Mouse (Mus musculus): ENCODE measurements around the gene Pcbd2. TPM values are rescaled to one million over a fixed set of nuclear protein-coding genes. Genes with fewer than 3 reads are reported as not detected.

Gene Pcbd2
- 24.6 and 32.0 TPM in 2 replicates for total RNA-seq (2012; rRNA removed)
- polyA plus RNA-seq (2012; ENCODE audit: insufficient read depth in 1 of 2, insufficient read length in 2 of 2, low read depth in 1 of 2, low replicate concordance in 2 of 2, missing spikeins in 1 of 2) = 10 to 100 TPM in 1 of 2 experiments, not detected in 1; 69.4 TPM

DNA sequence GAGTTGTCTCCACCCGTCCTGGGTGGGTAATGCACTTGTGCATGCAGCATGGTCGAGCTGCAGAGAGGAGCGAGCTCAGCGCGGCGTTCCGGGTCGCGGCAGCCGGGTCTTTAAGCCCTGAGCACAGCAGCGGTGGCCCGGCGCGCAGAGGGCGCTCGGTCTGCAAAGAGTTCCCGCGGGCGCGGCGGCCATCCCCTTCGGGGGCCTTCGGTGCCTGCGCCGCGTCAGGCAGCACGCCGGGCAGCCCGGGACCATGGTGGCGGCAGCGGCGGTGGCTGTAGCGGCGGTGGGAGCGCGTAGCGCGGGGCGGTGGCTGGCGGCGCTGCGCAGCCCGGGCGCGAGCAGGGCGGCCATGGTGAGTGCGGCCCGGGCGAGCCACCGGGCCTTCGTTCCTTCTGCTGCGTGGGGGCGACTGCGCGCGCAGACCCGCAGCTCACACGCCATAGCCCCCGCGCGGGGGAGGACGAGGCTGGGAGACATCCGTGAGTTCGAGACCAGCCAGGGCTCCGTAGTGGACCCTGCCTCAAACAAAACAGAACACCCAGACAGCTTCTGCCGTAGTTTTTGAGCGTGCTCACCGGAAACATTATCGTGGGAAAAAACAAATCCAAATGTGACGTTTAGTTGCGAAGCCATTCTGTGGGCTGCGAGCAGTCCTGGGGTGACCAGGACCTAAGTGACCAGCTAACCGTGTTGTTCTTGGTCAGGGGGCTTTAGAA lies at the start of gene Pcbd2:
TSS of gene Pcbd2 (plus strand) at position 249 of the 719 bp plus-strand sequence.
- Histone ChIP-seq H3K36me3 (ENCODE audit: control insufficient read depth in 1 of 2, insufficient read depth in 2 of 2, low read length in 2 of 2) (peaks cover 0 to 2% of the 10 kb centered on the region in 2 experiments; a peak in 2 of 4 replicates), H3K4me3 (ENCODE audit: control insufficient read depth in 1 of 2, insufficient read depth in 1 of 2, low read depth in 2 of 2, low read length in 2 of 2) (peak within 1 kb of the TSS; percentile 74 to 88), H3K9me3 (replicated peaks; ENCODE audit: insufficient read depth, low read length) (no peaks in the 10 kb centered on the region), H3K9ac (ENCODE audit: control insufficient read depth, low read depth, low read length, poor library complexity, severe bottlenecking) (peak within 1 kb of the TSS; percentile 93), H3K79me2 (ENCODE audit: control insufficient read depth, insufficient read depth, low read length, poor library complexity) (peaks cover 9% of the 10 kb centered on the region; the same call in 1 of the 2 replicates), H3K27ac (ENCODE audit: control insufficient read depth, low read depth, low read length) (peak within 1 kb of the TSS; percentile 91), H3K27me3 (ENCODE audit: control insufficient read depth in 1 of 2, insufficient read depth in 2 of 2, low read length in 2 of 2) (no peaks in the 10 kb centered on the region), H3K4me1 (ENCODE audit: control insufficient read depth in 1 of 2, insufficient read depth in 2 of 2, low read length in 2 of 2) (no peaks in the 10 kb centered on the region; a peak in 2 of 4 replicates)
- peak; percentile 85 for DNase-seq (ENCODE audit: low read depth, low spot score)
- TF ChIP-seq TCF12 (IDR thresholded peaks at IDR 0.05; ENCODE audit: low read depth, low read length) = peak; percentile 45; the same call in 1 of the 2 replicates
- no peak for TF ChIP-seq RCOR1 (IDR thresholded peaks at IDR 0.05; ENCODE audit: low read depth, low read length)
- TF ChIP-seq HCFC1 (IDR thresholded peaks at IDR 0.05; ENCODE audit: low read depth, low read length) = peak; percentile 75
- peak; percentile 73 for TF ChIP-seq NELFE (IDR thresholded peaks at IDR 0.05; ENCODE audit: low read depth, low read length)
- TF ChIP-seq ZNF384 (IDR thresholded peaks at IDR 0.05; ENCODE audit: low read depth, low read length) = no peak
- peak; percentile 79 for TF ChIP-seq ZMIZ1 (IDR thresholded peaks at IDR 0.05; ENCODE audit: low read depth, low read length)
- TF ChIP-seq ETS1 (IDR thresholded peaks at IDR 0.05; ENCODE audit: low read depth, low read length) = 0 out of 2 replicates have a peak, but pooled peaks have one; percentile 26
- TF ChIP-seq ELF1 (IDR thresholded peaks at IDR 0.05; ENCODE audit: low read depth, low read length) = no peak
- no peak; the same call in 1 of the 2 replicates for TF ChIP-seq SIN3A (IDR thresholded peaks at IDR 0.05; ENCODE audit: low read length)
- TF ChIP-seq BHLHE40 (IDR thresholded peaks at IDR 0.05; ENCODE audit: borderline replicate concordance, low read depth, low read length) = no peak
- no peak for TF ChIP-seq GATA1 (IDR thresholded peaks at IDR 0.05; ENCODE audit: low read depth, low read length)
- peak; percentile 20 for TF ChIP-seq MAX (IDR thresholded peaks at IDR 0.05; ENCODE audit: low read length)
- TF ChIP-seq ZKSCAN1 (IDR thresholded peaks at IDR 0.05; ENCODE audit: low read depth, low read length) = no peak
- TF ChIP-seq CHD1 (IDR thresholded peaks at IDR 0.05; ENCODE audit: low read depth, low read length) = 0 out of 2 replicates have a peak, but pooled peaks have one; percentile 28
- no peak for TF ChIP-seq TAL1 (IDR thresholded peaks at IDR 0.05; ENCODE audit: low read length)
- 0 out of 2 replicates have a peak, but pooled peaks have one; percentile 46 for TF ChIP-seq POLR2AphosphoS2 (IDR thresholded peaks at IDR 0.05; ENCODE audit: low read length)
- TF ChIP-seq USF2 (IDR thresholded peaks at IDR 0.05; ENCODE audit: borderline replicate concordance in 1 of 2, insufficient read depth in 1 of 2, low read depth in 1 of 2, low read length in 2 of 2) = no peak
- TF ChIP-seq CTCF (IDR thresholded peaks at IDR 0.05 in 2 of 3, conservative IDR thresholded peaks at IDR 0.05 in 1 of 3; ENCODE audit: control insufficient read depth in 1 of 3, insufficient read depth in 1 of 3, low read depth in 2 of 3, low read length in 3 of 3, poor library complexity in 1 of 3, severe bottlenecking in 1 of 3) = peak in 1 of 3 experiments; percentile 12; a peak in 1 of 6 replicates
- TF ChIP-seq GABPA (IDR thresholded peaks at IDR 0.05; ENCODE audit: low read depth, low read length) = no peak
- TF ChIP-seq UBTF (IDR thresholded peaks at IDR 0.05; ENCODE audit: borderline replicate concordance, insufficient read depth, low read depth, low read length) = peak; percentile 89
- TF ChIP-seq EP300 (IDR thresholded peaks at IDR 0.05; ENCODE audit: low read depth in 1 of 2, low read length in 2 of 2) = no peak; a peak in 1 of 4 replicates
- TF ChIP-seq POLR2AphosphoS5 (IDR thresholded peaks at IDR 0.05; ENCODE audit: borderline replicate concordance, low read depth, low read length) = 0 out of 2 replicates have a peak, but pooled peaks have one; percentile 59
- peak; percentile 73 for TF ChIP-seq NRF1 (IDR thresholded peaks at IDR 0.05; ENCODE audit: insufficient read depth, low read depth, low read length, poor library complexity, severe bottlenecking)
- peak; percentile 33; the same call in 1 of the 2 replicates for TF ChIP-seq MEF2A (IDR thresholded peaks at IDR 0.05; ENCODE audit: extremely low read depth, insufficient replicate concordance, low read depth, low read length, poor library complexity, severe bottlenecking)
- peak; percentile 54 for TF ChIP-seq MXI1 (IDR thresholded peaks at IDR 0.05; ENCODE audit: low read depth, low read length)
- TF ChIP-seq TBP (IDR thresholded peaks at IDR 0.05; ENCODE audit: low read depth, low read length) = peak; percentile 41; the same call in 1 of the 2 replicates
- TF ChIP-seq SMC3 (IDR thresholded peaks at IDR 0.05; ENCODE audit: low read depth, low read length) = 0 out of 2 replicates have a peak, but pooled peaks have one; percentile 1
- TF ChIP-seq POLR2A (IDR thresholded peaks at IDR 0.05; ENCODE audit: control insufficient read depth in 1 of 2, insufficient read depth in 1 of 2, low read depth in 1 of 2, low read length in 2 of 2, poor library complexity in 1 of 2) = peak; percentile 60 to 98
- TF ChIP-seq E2F4 (IDR thresholded peaks at IDR 0.05; ENCODE audit: borderline replicate concordance, low read depth, low read length) = no peak
- TF ChIP-seq JUND (IDR thresholded peaks at IDR 0.05; ENCODE audit: low read depth, low read length) = no peak

Data from MEL (cell line).